8 mouse cellular contexts compared by ENCODE assay signal in genomic region chr13:89739696-89740242, GRCm38 (mm10). TPM values are rescaled to one million over a fixed set of nuclear protein-coding genes. Genes with fewer than 3 reads are reported as not detected.
DNase-seq lines count a peak whose midpoint lies in the region; ATAC-seq lines count a peak whose summit lies in the region.

No protein-coding gene starts in this region.

- peak overlapping the region; percentile 77 for H3K9ac ChIP-seq in kidney, embryonic 16.5 days (replicated peaks; ENCODE audit: low read length)
- peak overlapping the region; percentile 83 for H3K9ac ChIP-seq in heart, embryonic 16.5 days (ENCODE audit: low read length)

- peaks cover 22% of the 10 kb centered on the region for H3K4me1 ChIP-seq in kidney, embryonic 16.5 days (ENCODE audit: insufficient read depth, low read length)
- peaks cover 20% of the 10 kb centered on the region for H3K4me1 ChIP-seq in heart, embryonic 16.5 days (ENCODE audit: control insufficient read depth, insufficient read depth, low read length)

- H3K27me3 ChIP-seq in kidney, embryonic 16.5 days (ENCODE audit: insufficient read depth, low read length): peaks cover 10% of the 10 kb centered on the region; the same call in 1 of the 2 replicates
- no peaks in the 10 kb centered on the region for H3K27me3 ChIP-seq in heart, embryonic 16.5 days (ENCODE audit: control insufficient read depth, insufficient read depth, low read length)

- WGBS in kidney, embryonic 16.5 days: under 1% methylated on average over 24 of the region's 24 CpGs
- under 1% methylated on average over 24 of the region's 24 CpGs for WGBS in heart, embryonic 16.5 days
- WGBS in macrophage (ENCODE audit: missing documents): 3% methylated on average over 24 of the region's 24 CpGs

- no peaks in the 10 kb centered on the region for H3K79me2 ChIP-seq in macrophage (ENCODE audit: inconsistent target)

- peak overlapping the region; percentile 71 for H3K4me3 ChIP-seq in kidney, embryonic 16.5 days (ENCODE audit: low read length)
- peak overlapping the region; percentile 67 for H3K4me3 ChIP-seq in heart, embryonic 16.5 days (ENCODE audit: low read length)
- peak overlapping the region; percentile 79 for H3K4me3 ChIP-seq in macrophage (ENCODE audit: inconsistent target)

- DNase-seq in kidney, postnatal 4 days: no peak
- peak; percentile 61 for DNase-seq in adipocyte (ENCODE audit: low spot score)
- no peak for DNase-seq in ovary, postnatal 14 days (ENCODE audit: low spot score)
- DNase-seq in cerebellum, postnatal 25 days: no peak
- DNase-seq in thymus, postnatal 0 days (ENCODE audit: low spot score): no peak

- ATAC-seq in kidney, embryonic 16.5 days (ENCODE audit: low FRiP score, low TSS enrichment): peak; percentile 11; the same call in 1 of the 2 replicates
- ATAC-seq in heart, embryonic 16.5 days (replicated peaks; ENCODE audit: extremely low read depth, insufficient read depth, low FRiP score): 0 out of 2 replicates have a peak, but pooled peaks have one; percentile 17

- no peaks in the 10 kb centered on the region for H3K36me3 ChIP-seq in kidney, embryonic 16.5 days (ENCODE audit: insufficient read depth, low read length)
- no peaks in the 10 kb centered on the region for H3K36me3 ChIP-seq in heart, embryonic 16.5 days (ENCODE audit: control insufficient read depth, insufficient read depth)
- H3K36me3 ChIP-seq in macrophage (ENCODE audit: inconsistent target): no peaks in the 10 kb centered on the region

- H3K4me2 ChIP-seq in kidney, embryonic 16.5 days (replicated peaks; ENCODE audit: low read depth, low read length): peak overlapping the region; percentile 88
- peak overlapping the region; percentile 79 for H3K4me2 ChIP-seq in heart, embryonic 16.5 days (ENCODE audit: low read depth, low read length)

- H3K9me3 ChIP-seq in kidney, embryonic 16.5 days (ENCODE audit: low read length): no peaks in the 10 kb centered on the region
- H3K9me3 ChIP-seq in heart, embryonic 16.5 days (replicated peaks; ENCODE audit: control insufficient read depth, low read length): no peaks in the 10 kb centered on the region

- peak overlapping the region; percentile 92 for H3K27ac ChIP-seq in kidney, embryonic 16.5 days (ENCODE audit: low read length)
- peak overlapping the region; percentile 91 for H3K27ac ChIP-seq in heart, embryonic 16.5 days (ENCODE audit: low read length)
- peak overlapping the region; percentile 60 for H3K27ac ChIP-seq in macrophage

RNA-seq across cellular contexts. Expression of gene Vcan, which starts 2.5 kb away (rescaled TPM):
- 61.9 and 75.2 TPM in 2 replicates for polyA plus RNA-seq in kidney, embryonic 16.5 days (2015; fragmentation: Nextera tagmentation; extraction: Ambion mirVana)
- polyA plus RNA-seq in heart, embryonic 16.5 days (2015; fragmentation: Nextera tagmentation; extraction: Ambion mirVana): 36.5 and 46.5 TPM in 2 replicates
- 100 to 1,000 TPM in 1 of 26 experiments, 10 to 100 TPM in 4, 1 to 10 TPM in 21; 1.6 to 183 (median 6.2) TPM for total RNA-seq in macrophage (2018; cell fraction: chromatin; rRNA removed)
- total RNA-seq in macrophage (2018; cell fraction: cytosol; rRNA removed): 1 to 10 TPM in 19 of 26 experiments, under 1 TPM in 7; 0.55 to 4.3 (median 1.8) TPM
- 100 to 1,000 TPM in 1 of 26 experiments, 10 to 100 TPM in 12, 1 to 10 TPM in 13; 2.2 to 164 (median 9.8) TPM for total RNA-seq in macrophage (2018; cell fraction: nucleus; rRNA removed)
- polyA plus RNA-seq in macrophage (2018): 1.2 to 1.4 TPM (median 1.2 TPM) in 3 replicates
- 1.9 and 2.6 TPM in 2 replicates for polyA plus RNA-seq in thymus, postnatal 0 days (2015; fragmentation: Nextera tagmentation; extraction: Ambion mirVana)

Comparison
In these comparisons a context has a peak if more than half of its experiments do, and no peak if none do; other contexts are left out.
1. RNA of gene Vcan, which starts 2.5 kb away (polyA plus RNA-seq): 61.9 to 75.2 TPM in kidney, embryonic 16.5 days and 36.5 to 46.5 TPM in heart, embryonic 16.5 days; 1.9 to 2.6 TPM in thymus, postnatal 0 days and 1.2 to 1.4 TPM in macrophage; every median in the first group is over 10 times any median in the second.
2. Peak in every context shown above with its lines, with median percentiles within 50 percentile points of each other: H3K27ac ChIP-seq and H3K4me3 ChIP-seq.